Mouse (Mus musculus): ENCODE data around the gene Vmn2r1. TPM values are rescaled to one million over a fixed set of nuclear protein-coding genes. Genes with fewer than 3 reads are reported as not detected.

Vmn2r1 gene
- not detected in 2 replicates for polyA plus RNA-seq (2012; ENCODE audit: insufficient read depth, insufficient read length, low replicate concordance, missing spikeins)

- Histone ChIP-seq H3K27ac (ENCODE audit: insufficient read depth, low read depth, low read length) (no peak within 1 kb of the TSS), H3K4me3 (ENCODE audit: insufficient read depth, low read depth, low read length) (no peak within 1 kb of the TSS), H3K4me1 (ENCODE audit: control insufficient read depth, insufficient read depth, low read length) (no peaks in the 10 kb centered on the region)
- 85% methylated on average over 4 of the region's 4 CpGs for WGBS
- TF ChIP-seq CTCF (IDR thresholded peaks at IDR 0.05; ENCODE audit: insufficient read depth, low read depth, low read length) = no peak
- no peak for TF ChIP-seq POLR2A (IDR thresholded peaks at IDR 0.05; ENCODE audit: insufficient read depth, low read depth, low read length)
Observed at GRCm38 (mm10) chr3:64081247-64081646, at the start of gene Vmn2r1. TSS of gene Vmn2r1 (plus strand) at chr3:64081547.

- no peak overlapping the region for H3K27ac ChIP-seq (ENCODE audit: insufficient read depth, low read depth, low read length)
- 79% methylated on average over 7 of the region's 7 CpGs for WGBS
- no peaks in the 10 kb centered on the region for H3K4me1 ChIP-seq (ENCODE audit: control insufficient read depth, insufficient read depth, low read length)
- TF ChIP-seq CTCF (IDR thresholded peaks at IDR 0.05; ENCODE audit: insufficient read depth, low read depth, low read length) (no peak), POLR2A (IDR thresholded peaks at IDR 0.05; ENCODE audit: insufficient read depth, low read depth, low read length) (no peak)
- no peak overlapping the region for H3K4me3 ChIP-seq (ENCODE audit: insufficient read depth, low read depth, low read length)
Observed at GRCm38 (mm10) chr3:64038136-64038841, 43.1 kb upstream of the Vmn2r1 start.

GRCm38 (mm10) chr3:64039818-64040784, 41.2 kb upstream of the Vmn2r1 start:
- 7% methylated on average over 25 of the region's 25 CpGs for WGBS

GRCm38 (mm10) chr3:64112707-64113106, 31.4 kb downstream of the Vmn2r1 start:
- TF ChIP-seq POLR2A (IDR thresholded peaks at IDR 0.05; ENCODE audit: insufficient read depth, low read depth, low read length) = no peak
- Histone ChIP-seq H3K4me1 (ENCODE audit: control insufficient read depth, insufficient read depth, low read length) (no peaks in the 10 kb centered on the region), H3K27ac (ENCODE audit: insufficient read depth, low read depth, low read length) (no peak overlapping the region), H3K4me3 (ENCODE audit: insufficient read depth, low read depth, low read length) (no peak overlapping the region)
- WGBS = 88% methylated on average over 1 of the region's 1 CpGs

More at GRCm38 (mm10) chr3:64039818-64040784, 41.2 kb upstream of the Vmn2r1 start:
- H3K27ac ChIP-seq (ENCODE audit: insufficient read depth, low read depth, low read length) = no peak overlapping the region
- peak overlapping the region; percentile 33 for H3K4me3 ChIP-seq (ENCODE audit: insufficient read depth, low read depth, low read length)
- peak; percentile 63; the same call in 1 of the 2 replicates for TF ChIP-seq CTCF (IDR thresholded peaks at IDR 0.05; ENCODE audit: insufficient read depth, low read depth, low read length)
- no peak for TF ChIP-seq POLR2A (IDR thresholded peaks at IDR 0.05; ENCODE audit: insufficient read depth, low read depth, low read length)
- no peaks in the 10 kb centered on the region for H3K4me1 ChIP-seq (ENCODE audit: control insufficient read depth, insufficient read depth, low read length)

GRCm38 (mm10) chr3:64113352-64114046, 32.2 kb downstream of the Vmn2r1 start:
- Histone ChIP-seq H3K4me1 (ENCODE audit: control insufficient read depth, insufficient read depth, low read length) (no peaks in the 10 kb centered on the region), H3K27ac (ENCODE audit: insufficient read depth, low read depth, low read length) (no peak overlapping the region), H3K4me3 (ENCODE audit: insufficient read depth, low read depth, low read length) (no peak overlapping the region)
- TF ChIP-seq CTCF (IDR thresholded peaks at IDR 0.05; ENCODE audit: insufficient read depth, low read depth, low read length) (no peak), POLR2A (IDR thresholded peaks at IDR 0.05; ENCODE audit: insufficient read depth, low read depth, low read length) (no peak)
- WGBS = 71% methylated on average over 11 of the region's 11 CpGs

- 73% methylated on average over 2 of the region's 2 CpGs for WGBS
- TF ChIP-seq POLR2A (IDR thresholded peaks at IDR 0.05; ENCODE audit: insufficient read depth, low read depth, low read length) = no peak
- no peak for TF ChIP-seq CTCF (IDR thresholded peaks at IDR 0.05; ENCODE audit: insufficient read depth, low read depth, low read length)
- H3K27ac ChIP-seq (ENCODE audit: insufficient read depth, low read depth, low read length) = no peak within 1 kb of the TSS
Observed at GRCm38 (mm10) chr3:64141878-64142508, 60.6 kb downstream of the Vmn2r1 start, which contains the start of gene Vmn2r2. TSS of gene Vmn2r2 (minus strand) at chr3:64141928.

More at GRCm38 (mm10) chr3:64141878-64142508, 60.6 kb downstream of the Vmn2r1 start, which contains the start of gene Vmn2r2:
- no peaks in the 10 kb centered on the region for H3K4me1 ChIP-seq (ENCODE audit: control insufficient read depth, insufficient read depth, low read length)
- no peak within 1 kb of the TSS for H3K4me3 ChIP-seq (ENCODE audit: insufficient read depth, low read depth, low read length)

Other genes with a start within 250 kb of the Vmn2r1 start
- gene Plch1, start 182.1 kb upstream of the Vmn2r1 start, polyA plus RNA-seq (2012; ENCODE audit: insufficient read depth, insufficient read length, low replicate concordance, missing spikeins) = not detected in 2 replicates
- not detected in 2 replicates for gene E130311K13Rik, start 152.1 kb upstream of the Vmn2r1 start, polyA plus RNA-seq (2012; ENCODE audit: insufficient read depth, insufficient read length, low replicate concordance, missing spikeins)
- gene Slc33a1, start 116.8 kb upstream of the Vmn2r1 start, polyA plus RNA-seq (2012; ENCODE audit: insufficient read depth, insufficient read length, low replicate concordance, missing spikeins) = not detected in 2 replicates
- gene Gmps, start 105.4 kb upstream of the Vmn2r1 start, polyA plus RNA-seq (2012; ENCODE audit: insufficient read depth, insufficient read length, low replicate concordance, missing spikeins) = not detected in 2 replicates
- gene Vmn2r2, start 60.4 kb downstream of the Vmn2r1 start, polyA plus RNA-seq (2012; ENCODE audit: insufficient read depth, insufficient read length, low replicate concordance, missing spikeins) = not detected in 2 replicates
- not detected in 2 replicates for gene Vmn2r3, start 208.2 kb downstream of the Vmn2r1 start, polyA plus RNA-seq (2012; ENCODE audit: insufficient read depth, insufficient read length, low replicate concordance, missing spikeins)